Mouse (Mus musculus) liver, embryonic 14.5 days (tissue): Measurements from ENCODE around the gene Kif5c. TPM values are rescaled to one million over a fixed set of nuclear protein-coding genes. Genes with fewer than 3 reads are reported as not detected.

Source experiments
- ATAC-seq: fragments of 200-750 bp; cut with Nextera tagmentation; 2 replicates; pipeline ENCODE4 v1.8.0; 2017; ENCODE audit warnings: moderate number of reproducible peaks, mild to moderate bottlenecking, moderate library complexity; ENCODE audit not compliant: insufficient read depth
- DNase-seq, 3 experiments: peaks; one replicate each; pipeline ENCODE4 v3.0.0-alpha.2; 2012 to 2013; ENCODE audit warnings: low read depth in 3 of 3, low spot score in 3 of 3
- H3K27ac ChIP-seq: fragments of 300-500 bp; sonication (generic); 2 replicates; pipeline ENCODE4 v1.5.1; 2014; ENCODE audit warnings: moderate library complexity, mild to moderate bottlenecking, control low read depth, inconsistent platforms
- H3K27me3 ChIP-seq: fragments of 300-500 bp; sonication (generic); 2 replicates; pipeline ENCODE4 v1.6.1; 2014; ENCODE audit warnings: mild to moderate bottlenecking, low read length, moderate library complexity; ENCODE audit not compliant: control insufficient read depth, insufficient read depth
- H3K36me3 ChIP-seq: fragments of 300-500 bp; sonication (generic); replicated peaks from 2 replicates; pipeline ENCODE4 v1.6.1; 2014; ENCODE audit warnings: low read depth; ENCODE audit not compliant: control insufficient read depth, insufficient read depth
- H3K4me1 ChIP-seq, 2 experiments: fragments of 200-500 bp in 1 of 2; fragments of 300-500 bp in 1 of 2; sonication (generic) in 1 of 2; replicated peaks; 2 replicates each; pipeline ENCODE4 v1.6.1; 2012 to 2014; ENCODE audit warnings: antibody characterized with exemption in 1 of 2, inconsistent platforms in 1 of 2, low read length in 1 of 2; ENCODE audit not compliant: control insufficient read depth in 2 of 2, insufficient read depth in 2 of 2
- H3K4me2 ChIP-seq: fragments of 300-500 bp; sonication (generic); 2 replicates; pipeline ENCODE4 v1.6.1; 2014; ENCODE audit warnings: low read depth, mild to moderate bottlenecking, control low read depth, moderate library complexity
- H3K4me3 ChIP-seq, 2 experiments: fragments of 200-500 bp in 1 of 2; fragments of 300-500 bp in 1 of 2; sonication (generic) in 1 of 2; 2 replicates each; pipeline ENCODE4 v1.5.1; 2012 to 2014; ENCODE audit warnings: low read depth in 2 of 2, low read length in 2 of 2, mild to moderate bottlenecking in 2 of 2, control low read depth in 1 of 2, inconsistent platforms in 1 of 2, moderate library complexity in 1 of 2; ENCODE audit not compliant: insufficient read depth in 1 of 2
- H3K9ac ChIP-seq: fragments of 300-500 bp; sonication (generic); replicated peaks from 2 replicates; pipeline ENCODE4 v1.6.1; 2014; ENCODE audit warnings: mild to moderate bottlenecking, control low read depth, moderate library complexity
- H3K9me3 ChIP-seq: fragments of 300-500 bp; sonication (generic); 2 replicates; pipeline ENCODE4 v1.6.1; 2016; ENCODE audit warnings: low read length, mixed read lengths; ENCODE audit not compliant: control insufficient read depth
- CTCF ChIP-seq: IDR thresholded peaks from 2 replicates; pipeline ENCODE4 v1.5.1; 2016; ENCODE audit warnings: antibody characterized with exemption, low read depth, control low read depth
- EP300 ChIP-seq: IDR thresholded peaks from 2 replicates; pipeline ENCODE4 v1.6.1; 2016; ENCODE audit warnings: antibody characterized with exemption, low read depth
- WGBS: fragments of 180-500 bp; shearing (Covaris S2); extraction: QIAGEN DNeasy Blood & Tissue Kit; methylation state at CpG from one replicate; pipeline ENCODE4 v1.1.7; 2014; ENCODE audit not compliant: insufficient replicate concordance; 5-methylcytosine and 5-hydroxymethylcytosine counted together
- polyA plus RNA-seq, 2 experiments: library from polyadenylated mRNA; depleted of rRNA in 1 of 2; stranded (reverse) in 1 of 2; unstranded in 1 of 2; fragments of >200 nt; fragmentation: Nextera tagmentation in 1 of 2; extraction: Ambion mirVana in 1 of 2; gene quantifications; 2 replicates each; pipeline versions ENCODE4 v1.2.1 to v1.2.3; 2012 to 2014

Kif5c gene
- polyA plus RNA-seq, 2 experiments = 0.10 to 0.17 TPM

DNA sequence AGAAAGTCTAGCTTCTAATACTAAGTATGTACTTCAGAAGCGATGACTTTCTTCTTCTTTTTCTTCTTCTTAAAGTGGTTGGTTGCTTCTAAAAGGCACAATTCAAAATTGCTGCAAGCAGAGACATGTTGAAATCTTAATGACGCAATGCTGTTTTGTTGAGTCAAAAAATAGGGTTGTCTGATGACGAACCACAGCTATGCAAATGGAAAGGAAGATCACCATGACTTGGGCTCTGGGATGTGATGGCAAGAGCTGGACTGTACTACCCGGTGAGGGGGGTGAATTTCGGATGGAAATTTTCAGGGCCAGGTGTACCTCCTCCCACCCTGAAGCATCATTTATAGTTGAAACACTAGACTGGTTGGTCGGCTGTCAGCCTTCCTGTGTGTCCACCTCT is 190.4 kb downstream of the Kif5c start:
- Histone ChIP-seq H3K4me2 (no peak overlapping the region), H3K27me3 (no peaks in the 10 kb centered on the region), H3K36me3 (no peaks in the 10 kb centered on the region), H3K9me3 (no peaks in the 10 kb centered on the region), H3K9ac (no peak overlapping the region), H3K4me3 (no peak overlapping the region), H3K4me1 (0 out of 4 replicates have a peak, but pooled peaks cover 0 to 8% of the 10 kb centered on the region in 2 experiments), H3K27ac (no peak overlapping the region)
- ATAC-seq (no peak), DNase-seq (peak in 1 of 3 experiments; percentile 6)
- 59% methylated on average over 6 of the region's 6 CpGs for WGBS
- TF ChIP-seq CTCF (no peak), EP300 (no peak)

GRCm38 (mm10) chr2:49811420-49811819 is 192.3 kb downstream of the Kif5c start:
- H3K36me3 ChIP-seq = no peaks in the 10 kb centered on the region
- no peaks in the 10 kb centered on the region for H3K9me3 ChIP-seq
- no peaks in the 10 kb centered on the region for H3K27me3 ChIP-seq
- no peak overlapping the region for H3K27ac ChIP-seq
- no peak overlapping the region for H3K4me3 ChIP-seq
- no peak overlapping the region for H3K9ac ChIP-seq
- 36% methylated on average over 11 of the region's 11 CpGs for WGBS
- 0 out of 4 replicates have a peak, but pooled peaks cover 0 to 8% of the 10 kb centered on the region in 2 experiments for H3K4me1 ChIP-seq
- DNase-seq (no peak), ATAC-seq (no peak)
- TF ChIP-seq EP300 (no peak), CTCF (no peak)
- H3K4me2 ChIP-seq = no peak overlapping the region

GRCm38 (mm10) chr2:49811871-49812363 is 192.8 kb downstream of the Kif5c start:
- no peak for DNase-seq
- 35% methylated on average over 4 of the region's 4 CpGs for WGBS

GRCm38 (mm10) chr2:49813151-49813550 is 194.1 kb downstream of the Kif5c start:
- H3K4me1 ChIP-seq = 0 out of 4 replicates have a peak, but pooled peaks cover 0 to 8% of the 10 kb centered on the region in 2 experiments
- no peak overlapping the region for H3K9ac ChIP-seq
- H3K4me3 ChIP-seq = no peak overlapping the region
- TF ChIP-seq CTCF (no peak), EP300 (no peak)
- H3K9me3 ChIP-seq = no peaks in the 10 kb centered on the region
- DNase-seq = no peak
- no peak for ATAC-seq
- no peak overlapping the region for H3K27ac ChIP-seq
- H3K4me2 ChIP-seq = no peak overlapping the region
- no peaks in the 10 kb centered on the region for H3K36me3 ChIP-seq
- H3K27me3 ChIP-seq = no peaks in the 10 kb centered on the region
- WGBS = 25% methylated on average over 4 of the region's 4 CpGs

More at GRCm38 (mm10) chr2:49811871-49812363, 192.8 kb downstream of the Kif5c start:
- no peaks in the 10 kb centered on the region for H3K9me3 ChIP-seq
- H3K9ac ChIP-seq = no peak overlapping the region
- H3K36me3 ChIP-seq = no peaks in the 10 kb centered on the region
- no peaks in the 10 kb centered on the region for H3K27me3 ChIP-seq
- H3K27ac ChIP-seq = no peak overlapping the region
- TF ChIP-seq EP300 (no peak), CTCF (no peak)
- ATAC-seq = no peak
- H3K4me1 ChIP-seq = 0 out of 4 replicates have a peak, but pooled peaks cover 0 to 8% of the 10 kb centered on the region in 2 experiments
- no peak overlapping the region for H3K4me2 ChIP-seq
- no peak overlapping the region for H3K4me3 ChIP-seq

GRCm38 (mm10) chr2:49814011-49814410 is 194.9 kb downstream of the Kif5c start:
- TF ChIP-seq EP300 (no peak), CTCF (no peak)
- WGBS = 13% methylated on average over 6 of the region's 6 CpGs

More at GRCm38 (mm10) chr2:49814011-49814410, 194.9 kb downstream of the Kif5c start:
- Histone ChIP-seq H3K27ac (no peak overlapping the region), H3K4me2 (no peak overlapping the region), H3K27me3 (no peaks in the 10 kb centered on the region), H3K9ac (no peak overlapping the region), H3K36me3 (no peaks in the 10 kb centered on the region), H3K9me3 (no peaks in the 10 kb centered on the region), H3K4me1 (0 out of 4 replicates have a peak, but pooled peaks cover 0 to 8% of the 10 kb centered on the region in 2 experiments), H3K4me3 (no peak overlapping the region)
- no peak for ATAC-seq
- peak; percentile 3 to 16 (median 5) for DNase-seq
